Mouse (Mus musculus) granulocyte monocyte progenitor cell, adult 5-6 weeks (primary cell): ENCODE measurements around the gene Gramd1b. TPM values are rescaled to one million over a fixed set of nuclear protein-coding genes. Genes with fewer than 3 reads are reported as not detected.

Experiments used
- ATAC-seq: replicated peaks from 2 replicates; pipeline ENCODE4 v1.8.0; 2016; ENCODE audit warnings: mild to moderate bottlenecking, moderate TSS enrichment, inconsistent platforms; ENCODE audit not compliant: poor library complexity, severe bottlenecking
- total RNA-seq, 2 experiments: library from RNA; stranded (forward) in 1 of 2; stranded (reverse) in 1 of 2; fragments of 200-712, 200-1000 nt in 1 of 2; fragments of >200 nt in 1 of 2; fragmentation: Nextera tagmentation in 1 of 2; gene quantifications; 2 replicates each; pipeline ENCODE4 v1.2.3; 2014 to 2017

Gene Gramd1b
- total RNA-seq, 2 experiments from 2014 or later = 5.3 to 25.8 TPM

- no peak for ATAC-seq
Measured at GRCm38 (mm10) chr9:40376139-40376541, 155.0 kb downstream of the Gramd1b start.

- ATAC-seq = no peak
Measured at GRCm38 (mm10) chr9:40375518-40375917, 155.7 kb downstream of the Gramd1b start.

- ATAC-seq = no peak
Measured at GRCm38 (mm10) chr9:40374992-40375391, 156.2 kb downstream of the Gramd1b start.

GRCm38 (mm10) chr9:40374533-40374971 lies 156.6 kb downstream of the Gramd1b start:
- ATAC-seq = no peak

DNA sequence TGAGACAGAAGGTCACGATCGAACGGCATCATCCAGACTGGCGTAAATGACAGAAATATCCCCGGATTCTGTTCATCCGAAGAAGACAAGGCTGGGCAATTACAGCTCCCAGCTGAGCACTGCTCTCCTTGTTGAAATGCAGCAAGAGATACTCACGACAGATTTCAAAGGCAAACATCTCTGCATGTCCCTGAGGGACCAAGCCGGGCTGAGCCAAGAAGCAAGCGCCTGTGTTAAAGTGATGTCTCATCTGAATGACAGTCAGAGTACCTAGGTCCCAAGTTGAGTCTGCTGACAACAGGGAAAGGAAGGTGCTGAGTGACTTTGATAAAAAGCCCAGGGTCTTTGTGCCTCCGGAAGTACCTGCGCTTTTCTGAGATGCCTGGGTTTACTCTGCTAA lies 157.1 kb downstream of the Gramd1b start:
- no peak for ATAC-seq

DNA sequence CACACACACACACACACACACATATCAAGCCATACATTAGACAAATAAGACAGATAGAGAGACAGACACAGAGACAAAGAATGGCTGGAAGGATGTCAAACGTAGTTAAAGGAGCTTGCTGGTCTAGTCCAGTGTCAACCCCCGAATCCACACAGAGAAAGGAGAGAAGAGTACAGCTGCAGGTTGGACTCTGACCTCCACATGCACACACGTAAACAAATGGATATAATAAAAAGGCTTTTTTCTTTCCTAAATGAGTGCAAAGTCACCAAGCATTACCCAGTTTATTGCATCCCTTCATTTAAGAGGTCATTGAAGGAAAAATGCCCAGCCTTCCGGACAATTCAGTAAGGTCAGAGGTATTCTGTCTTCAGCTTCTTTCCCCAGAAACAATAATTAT lies 161.0 kb downstream of the Gramd1b start:
- no peak for ATAC-seq

GRCm38 (mm10) chr9:40366795-40367194 lies 164.4 kb downstream of the Gramd1b start:
- no peak for ATAC-seq

DNA sequence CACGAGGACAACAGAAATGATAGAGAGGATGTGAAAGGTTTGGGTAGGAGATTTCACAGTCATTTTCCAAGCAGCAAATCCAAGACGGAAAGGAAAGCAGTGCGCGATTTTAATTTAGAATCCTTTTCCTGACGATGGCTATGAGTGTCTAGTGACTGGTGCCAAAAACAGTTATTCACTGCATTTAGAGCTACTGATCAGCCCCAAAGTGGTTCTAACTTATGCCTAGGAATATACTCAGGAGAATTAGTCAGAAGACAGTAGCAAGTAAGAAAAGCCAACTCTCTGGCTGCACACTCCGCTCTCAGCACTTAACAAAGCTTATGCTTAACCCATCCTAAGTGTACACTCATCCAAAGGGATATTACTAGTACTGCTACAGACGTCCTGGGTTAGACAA lies 166.9 kb downstream of the Gramd1b start:
- ATAC-seq = no peak

DNA sequence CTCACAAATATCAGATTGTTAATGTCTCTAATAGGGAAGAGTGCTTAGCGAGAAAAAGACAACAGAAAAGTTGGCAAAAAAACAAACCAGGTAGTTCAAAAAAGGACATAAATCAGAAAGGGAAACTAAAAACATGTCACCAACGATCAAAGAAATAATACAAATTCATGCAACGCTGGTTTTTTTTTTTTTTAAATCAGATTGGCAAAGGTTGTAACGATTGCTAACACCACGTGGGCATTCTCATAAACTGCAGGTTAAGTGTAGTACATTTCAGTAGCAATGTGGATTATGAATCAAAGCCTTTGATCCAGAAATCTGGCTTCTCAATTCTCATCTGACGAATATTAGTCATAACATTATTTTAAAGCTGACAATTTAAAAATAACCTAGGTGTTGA lies 169.2 kb downstream of the Gramd1b start:
- no peak for ATAC-seq

- ATAC-seq = no peak
Measured at GRCm38 (mm10) chr9:40358408-40358896, 172.7 kb downstream of the Gramd1b start.

DNA sequence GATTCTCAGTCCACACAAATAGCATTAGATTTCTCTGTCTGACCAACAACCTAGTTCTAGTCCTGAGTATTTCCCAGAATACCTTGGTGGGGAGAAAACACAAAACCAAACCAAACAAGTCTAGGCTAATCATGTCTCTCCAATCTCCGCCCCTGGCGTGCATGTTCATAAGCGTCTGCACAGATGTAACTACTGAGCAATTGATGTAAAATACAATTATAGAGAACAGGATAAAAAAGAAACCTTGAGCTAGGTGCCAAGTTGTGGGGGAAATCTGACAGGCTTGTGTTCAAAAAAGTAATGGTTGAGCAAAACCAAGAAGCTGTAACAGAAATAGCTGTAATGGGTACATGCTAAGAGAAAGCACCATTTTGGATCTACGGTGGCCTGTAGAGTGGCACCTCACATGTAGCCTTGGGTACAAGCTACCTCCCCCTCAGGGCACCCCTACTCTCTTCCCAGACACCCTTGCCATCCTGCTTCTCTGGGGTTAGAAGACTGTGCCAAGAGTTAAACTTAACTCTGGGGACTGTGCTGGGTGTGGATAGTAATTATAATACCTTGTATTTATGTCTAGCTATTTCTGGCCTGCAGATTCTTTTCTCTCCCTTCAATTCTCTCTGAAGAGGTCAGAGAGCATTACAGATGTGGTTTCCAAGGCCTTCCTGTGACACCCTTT lies 174.3 kb downstream of the Gramd1b start:
- no peak for ATAC-seq

- ATAC-seq = no peak
Measured at GRCm38 (mm10) chr9:40356368-40356767, 174.8 kb downstream of the Gramd1b start.

DNA sequence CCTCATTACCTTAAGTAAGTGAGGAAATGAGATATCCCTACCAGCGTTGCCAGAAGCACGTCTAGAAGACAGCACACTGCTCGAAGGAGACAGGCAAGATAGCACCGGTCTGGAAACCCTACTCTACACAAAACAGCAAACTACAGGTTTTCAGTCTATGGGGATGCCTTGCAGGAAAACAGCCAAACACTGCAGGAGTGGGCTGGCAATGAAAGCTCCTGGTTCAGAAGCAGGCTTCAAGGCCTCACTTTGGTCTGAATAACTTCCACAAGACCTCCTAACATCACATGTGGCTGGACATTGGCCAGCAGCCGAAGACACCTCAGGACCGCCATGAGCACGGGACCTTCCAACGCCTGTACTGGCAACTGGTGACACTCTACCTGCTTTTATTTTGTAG lies 175.8 kb downstream of the Gramd1b start:
- ATAC-seq = no peak

- ATAC-seq = no peak
Measured at GRCm38 (mm10) chr9:40353596-40353995, 177.6 kb downstream of the Gramd1b start.

GRCm38 (mm10) chr9:40350640-40351039 lies 180.5 kb downstream of the Gramd1b start:
- peak; percentile 65 for ATAC-seq

- ATAC-seq = no peak
Measured at GRCm38 (mm10) chr9:40350052-40350451, 181.1 kb downstream of the Gramd1b start.

DNA sequence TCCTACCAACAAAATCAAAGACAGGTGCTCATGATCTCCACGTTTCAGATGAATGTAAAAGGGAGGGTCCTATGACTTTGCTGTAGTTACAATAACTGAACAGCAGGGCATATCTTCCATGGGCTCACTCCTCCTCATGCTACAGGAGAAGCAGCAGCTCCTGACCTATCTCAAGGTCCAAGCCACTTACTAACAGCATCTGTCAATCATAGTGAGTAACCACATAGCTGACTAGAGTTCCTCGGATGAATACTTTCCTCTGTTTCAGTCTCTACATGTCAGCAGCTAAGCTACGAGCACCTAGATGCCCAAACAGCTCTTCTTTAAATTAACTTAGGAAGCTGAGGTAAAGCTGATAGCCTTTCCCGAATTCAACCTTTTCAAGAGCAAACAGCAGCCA lies 181.6 kb downstream of the Gramd1b start:
- no peak for ATAC-seq

DNA sequence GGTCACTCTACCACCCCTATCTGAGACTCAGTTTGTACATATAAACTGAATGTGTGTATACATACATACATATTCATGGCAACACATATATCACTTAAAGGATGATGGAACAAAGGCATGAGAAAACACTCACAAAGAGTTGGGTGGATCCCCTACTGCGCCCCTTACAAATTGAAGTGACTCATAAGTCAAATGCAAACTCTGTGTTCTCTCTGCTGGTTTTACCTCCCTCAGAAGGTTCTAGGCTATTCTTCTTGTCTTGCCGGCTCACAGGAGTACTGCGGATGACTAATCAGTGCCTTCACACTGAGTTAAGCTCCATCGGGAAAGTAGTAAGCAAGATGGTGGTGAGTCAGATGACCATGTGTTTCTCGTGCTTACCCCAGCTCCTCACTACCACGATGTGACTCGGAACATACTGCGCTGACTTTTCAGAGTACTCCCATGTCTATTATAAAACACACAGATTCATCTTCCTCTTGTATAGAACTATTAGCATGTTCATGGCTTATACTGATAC lies 182.4 kb downstream of the Gramd1b start:
- no peak for ATAC-seq

- ATAC-seq = peak; percentile 53
Measured at GRCm38 (mm10) chr9:40346232-40346984, 184.8 kb downstream of the Gramd1b start.

- no peak for ATAC-seq
Measured at GRCm38 (mm10) chr9:40345493-40346231, 185.5 kb downstream of the Gramd1b start.
